In genomic region chr13:98354090-98354801, GRCm38 (mm10) we compare ENCODE assay signal across 8 mouse cellular contexts. TPM values are rescaled to one million over a fixed set of nuclear protein-coding genes. Genes with fewer than 3 reads are reported as not detected.
A peak's percentile ranks its signal among the peaks of the same experiment; 100 is the strongest.
DNase-seq lines count a peak whose midpoint lies in the region; ATAC-seq lines count a peak whose summit lies in the region.

Gene Foxd1 (plus strand): TSS chr13:98354242.

- H3K27me3 ChIP-seq in intestine, embryonic 14.5 days (replicated peaks; ENCODE audit: control insufficient read depth, insufficient read depth, low read length), result peaks cover 97% of the 10 kb centered on the region
- H3K27me3 ChIP-seq in liver, embryonic 15.5 days, result peaks cover 98% of the 10 kb centered on the region

- no peaks in the 10 kb centered on the region for H3K9me3 ChIP-seq in intestine, embryonic 14.5 days (ENCODE audit: control insufficient read depth, low read length)
- no peaks in the 10 kb centered on the region for H3K9me3 ChIP-seq in liver, embryonic 15.5 days (replicated peaks)

- peak within 1 kb of the TSS; percentile 74 for H3K4me2 ChIP-seq in intestine, embryonic 14.5 days (ENCODE audit: low read length)
- peak within 1 kb of the TSS; percentile 62 for H3K4me2 ChIP-seq in liver, embryonic 15.5 days

- H3K36me3 ChIP-seq in intestine, embryonic 14.5 days (ENCODE audit: control insufficient read depth, insufficient read depth, low read length), result no peaks in the 10 kb centered on the region
- no peaks in the 10 kb centered on the region for H3K36me3 ChIP-seq in liver, embryonic 15.5 days (replicated peaks)

- DNase-seq in adrenal gland, adult (ENCODE audit: inconsistent age in 2 of 2, low spot score in 1 of 2), result peak; percentile 24 to 71
- no peak for DNase-seq in adrenal gland, adult 8-10 months
- DNase-seq in adrenal gland, postnatal 10 days, result peak; percentile 61
- DNase-seq in forelimb bud, embryonic 11.5 days (ENCODE audit: low read depth, low spot score), result peak; percentile 65
- DNase-seq in intestine, embryonic 14.5 days (ENCODE audit: low spot score), result peak; percentile 88
- peak; percentile 88 for DNase-seq in neural tube, embryonic 10.5 days (ENCODE audit: extremely low spot score, low spot score)
- no peak for DNase-seq in frontal cortex, postnatal 36 days (ENCODE audit: low spot score in 2 of 2)

- under 1% methylated on average over 72 of the region's 76 CpGs for WGBS in intestine, embryonic 14.5 days
- under 1% methylated on average over 76 of the region's 76 CpGs for WGBS in liver, embryonic 15.5 days (ENCODE audit: insufficient replicate concordance)

- peaks cover 21% of the 10 kb centered on the region for H3K4me1 ChIP-seq in intestine, embryonic 14.5 days (replicated peaks; ENCODE audit: control insufficient read depth, insufficient read depth, low read length)
- H3K4me1 ChIP-seq in liver, embryonic 15.5 days (replicated peaks), result peaks cover 20% of the 10 kb centered on the region

- no peak within 1 kb of the TSS for H3K27ac ChIP-seq in intestine, embryonic 14.5 days (ENCODE audit: low read depth)
- no peak within 1 kb of the TSS for H3K27ac ChIP-seq in liver, embryonic 15.5 days (replicated peaks)

- ATAC-seq in intestine, embryonic 14.5 days (replicated peaks; ENCODE audit: low FRiP score, low TSS enrichment, low read depth), result peak; percentile 84
- peak; percentile 28; the same call in 1 of the 2 replicates for ATAC-seq in liver, embryonic 15.5 days (ENCODE audit: insufficient read depth)

- H3K4me3 ChIP-seq in intestine, embryonic 14.5 days (ENCODE audit: low read depth, low read length), result peak within 1 kb of the TSS; percentile 41
- H3K4me3 ChIP-seq in liver, embryonic 15.5 days (replicated peaks), result peak within 1 kb of the TSS; percentile 40

- H3K9ac ChIP-seq in intestine, embryonic 14.5 days (ENCODE audit: low read length), result no peak within 1 kb of the TSS
- no peak within 1 kb of the TSS for H3K9ac ChIP-seq in liver, embryonic 15.5 days

RNA-seq across cellular contexts. Expression of gene Foxd1, which starts in this region (rescaled TPM):
- 1 to 10 TPM in 3 of 4 experiments, under 1 TPM in 1; 0.96 to 1.8 (median 1.4) TPM for total RNA-seq in adrenal gland, adult 8-10 months (2022)
- 1 to 10 TPM in 1 of 2 experiments, under 1 TPM in 1; 0.72 to 1.1 TPM for total RNA-seq in adrenal gland, postnatal 10 days (2021)
- not detected in 2 replicates for polyA plus RNA-seq in intestine, embryonic 14.5 days (2014; fragmentation: Nextera tagmentation; extraction: Ambion mirVana)
- not detected in 2 replicates for polyA plus RNA-seq in liver, embryonic 15.5 days (2015; fragmentation: Nextera tagmentation; extraction: Ambion mirVana)

Comparison
In these comparisons a context has a peak if more than half of its experiments do, and no peak if none do; other contexts are left out.
1. DNase-seq: peak in adrenal gland, adult (2 of 2), adrenal gland, postnatal 10 days (single experiment), forelimb bud, embryonic 11.5 days (single experiment) and neural tube, embryonic 10.5 days (single experiment); none in adrenal gland, adult 8-10 months (single experiment) and frontal cortex, postnatal 36 days (0 of 2).
2. Peak in DNase-seq, ATAC-seq, H3K4me3 ChIP-seq and H3K4me2 ChIP-seq in intestine, embryonic 14.5 days; RNA of the gene not detected or under 1 TPM.
3. Peak in ATAC-seq, H3K4me3 ChIP-seq and H3K4me2 ChIP-seq in liver, embryonic 15.5 days; RNA of the gene not detected or under 1 TPM.